Mouse (Mus musculus) intestine, embryonic 16.5 days (tissue): ENCODE measurements at regions not wholly inside any gene's neighbourhood (a gene's known extent, or its start where the extent isn't known, plus 50 kb on each side); places are given as distances from the start of the nearest gene placed in this dataset.
"Not testable (repeated sequence)": the region's sequence is repeated elsewhere in the genome, so short reads cannot be mapped to it uniquely, and the experiment has no call there.

Source experiments
- ATAC-seq: fragments of 200-750 bp; cut with Nextera tagmentation; 2 replicates; pipeline ENCODE4 v1.8.0; 2017; ENCODE audit warnings: moderate TSS enrichment, moderate library complexity
- H3K27ac ChIP-seq: fragments of 300-500 bp; sonication (generic); 2 replicates; pipeline ENCODE4 v1.5.1; 2014; ENCODE audit warnings: mild to moderate bottlenecking, low read length
- H3K27me3 ChIP-seq: fragments of 300-500 bp; sonication (generic); replicated peaks from 2 replicates; pipeline ENCODE4 v1.6.1; 2014; ENCODE audit warnings: low read length, control low read depth, mixed read lengths; ENCODE audit not compliant: control insufficient read depth, insufficient read depth
- H3K36me3 ChIP-seq: fragments of 300-500 bp; sonication (generic); 2 replicates; pipeline ENCODE4 v1.6.1; 2014; ENCODE audit warnings: low read length, control low read depth; ENCODE audit not compliant: control insufficient read depth, insufficient read depth
- H3K4me1 ChIP-seq: fragments of 300-500 bp; sonication (generic); 2 replicates; pipeline ENCODE4 v1.6.1; 2014; ENCODE audit warnings: low read length, control low read depth, mixed read lengths; ENCODE audit not compliant: control insufficient read depth, insufficient read depth
- H3K4me2 ChIP-seq: fragments of 300-500 bp; sonication (generic); 2 replicates; pipeline ENCODE4 v1.6.1; 2014; ENCODE audit warnings: low read depth, low read length, control low read depth
- H3K4me3 ChIP-seq: fragments of 300-500 bp; sonication (generic); 2 replicates; pipeline ENCODE4 v1.5.1; 2014; ENCODE audit warnings: mild to moderate bottlenecking, low read length
- H3K9ac ChIP-seq: fragments of 300-500 bp; sonication (generic); 2 replicates; pipeline ENCODE4 v1.6.1; 2014; ENCODE audit warnings: low read depth, low read length
- H3K9me3 ChIP-seq: fragments of 300-500 bp; sonication (generic); 2 replicates; pipeline ENCODE4 v1.6.1; 2016; ENCODE audit warnings: low read length, control low read depth; ENCODE audit not compliant: control insufficient read depth
- WGBS: fragments of 180-500 bp; shearing (Covaris S2); extraction: QIAGEN DNeasy Blood & Tissue Kit; methylation state at CpG from one replicate; pipeline ENCODE4 v1.1.7; 2014; 5-methylcytosine and 5-hydroxymethylcytosine counted together

- H3K4me1 ChIP-seq, H3K9me3 ChIP-seq, H3K27ac ChIP-seq, H3K9ac ChIP-seq, H3K4me3 ChIP-seq, H3K36me3 ChIP-seq, H3K4me2 ChIP-seq, H3K27me3 ChIP-seq: not testable (repeated sequence)
- WGBS, result 90% methylated on average over 3 of the region's 3 CpGs
- ATAC-seq, result peak; percentile 56
These were observed 197.8 kb upstream of the Atp10a start for GRCm38 (mm10) chr7:58458146-58458545.

GRCm38 (mm10) chr7:58460939-58461338, 195.0 kb upstream of the Atp10a start:
- Histone ChIP-seq H3K27me3 (no peaks in the 10 kb centered on the region), H3K9ac (no peak overlapping the region), H3K9me3 (no peaks in the 10 kb centered on the region), H3K4me2 (no peak overlapping the region), H3K36me3 (no peaks in the 10 kb centered on the region), H3K27ac (no peak overlapping the region), H3K4me3 (no peak overlapping the region), H3K4me1 (no peaks in the 10 kb centered on the region)
- 85% methylated on average over 2 of the region's 2 CpGs for WGBS
- ATAC-seq, result no peak

GRCm38 (mm10) chr7:58473150-58473549, 182.8 kb upstream of the Atp10a start:
- no peak overlapping the region for H3K4me2 ChIP-seq
- H3K36me3 ChIP-seq, result no peaks in the 10 kb centered on the region
- no peaks in the 10 kb centered on the region for H3K4me1 ChIP-seq
- 54% methylated on average over 3 of the region's 3 CpGs for WGBS
- no peak for ATAC-seq
- H3K9ac ChIP-seq, result no peak overlapping the region
- no peak overlapping the region for H3K4me3 ChIP-seq
- no peaks in the 10 kb centered on the region for H3K9me3 ChIP-seq
- no peaks in the 10 kb centered on the region for H3K27me3 ChIP-seq
- no peak overlapping the region for H3K27ac ChIP-seq

GRCm38 (mm10) chr7:58475139-58475538, 180.8 kb upstream of the Atp10a start:
- no peak for ATAC-seq
- no peaks in the 10 kb centered on the region for H3K36me3 ChIP-seq
- H3K4me1 ChIP-seq, result no peaks in the 10 kb centered on the region
- no peak overlapping the region for H3K4me3 ChIP-seq
- 70% methylated on average over 2 of the region's 2 CpGs for WGBS
- H3K27me3 ChIP-seq, result no peaks in the 10 kb centered on the region
- no peak overlapping the region for H3K9ac ChIP-seq
- H3K4me2 ChIP-seq, result no peak overlapping the region
- no peaks in the 10 kb centered on the region for H3K9me3 ChIP-seq
- no peak overlapping the region for H3K27ac ChIP-seq

GRCm38 (mm10) chr7:58488250-58488649, 167.7 kb upstream of the Atp10a start:
- ATAC-seq, result no peak
- H3K9me3 ChIP-seq, result no peaks in the 10 kb centered on the region

More at GRCm38 (mm10) chr7:58488250-58488649, 167.7 kb upstream of the Atp10a start:
- Histone ChIP-seq H3K27me3 (no peaks in the 10 kb centered on the region), H3K27ac (no peak overlapping the region), H3K4me3 (no peak overlapping the region), H3K4me1 (no peaks in the 10 kb centered on the region), H3K36me3 (no peaks in the 10 kb centered on the region), H3K9ac (no peak overlapping the region), H3K4me2 (no peak overlapping the region)
- WGBS, result 75% methylated on average over 2 of the region's 2 CpGs
